Mouse (Mus musculus): Measurements from ENCODE around the gene Hspa1b. TPM values are rescaled to one million over a fixed set of nuclear protein-coding genes. Genes with fewer than 3 reads are reported as not detected.
A peak's percentile ranks its signal among the peaks of the same experiment; 100 is the strongest.
"Not testable (repeated sequence)": the region's sequence is repeated elsewhere in the genome, so short reads cannot be mapped to it uniquely, and the experiment has no call there.

Gene Hspa1b
- polyA plus RNA-seq, 1 experiment from 2014 or later = 0.94 TPM

DNA sequence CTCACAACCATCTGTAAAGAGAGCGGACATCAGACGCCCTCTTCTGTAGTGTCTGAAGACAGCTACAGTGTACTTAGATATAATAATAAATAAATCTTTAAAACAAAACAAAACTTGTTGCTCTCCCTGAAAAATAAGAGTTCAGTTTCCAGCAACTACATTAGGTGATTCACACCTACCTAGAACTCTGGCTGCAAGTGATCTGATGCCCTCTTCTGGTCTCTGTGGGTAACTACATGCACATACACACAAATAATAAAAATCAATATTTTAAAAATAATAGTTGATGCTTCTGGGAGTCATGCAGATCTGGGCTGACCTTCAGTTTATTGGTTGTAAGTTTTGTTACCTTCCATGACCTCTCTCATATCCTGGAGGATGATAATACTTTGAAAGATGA is 25.2 kb upstream of the Hspa1b start:
- Histone ChIP-seq H3K27me3 (ENCODE audit: control insufficient read depth, insufficient read depth, low read length) (no peaks in the 10 kb centered on the region), H3K9ac (ENCODE audit: low read length) (no peak overlapping the region), H3K4me2 (ENCODE audit: low read depth, low read length) (no peak overlapping the region), H3K36me3 (ENCODE audit: control insufficient read depth, insufficient read depth, low read length) (peaks cover 7% of the 10 kb centered on the region; the same call in 1 of the 2 replicates), H3K9me3 (replicated peaks; ENCODE audit: control insufficient read depth, low read length) (no peaks in the 10 kb centered on the region), H3K4me3 (replicated peaks; ENCODE audit: low read length) (no peak overlapping the region), H3K4me1 (ENCODE audit: control insufficient read depth, insufficient read depth, low read length) (peaks cover 9% of the 10 kb centered on the region), H3K27ac (ENCODE audit: low read length) (no peak overlapping the region)
- WGBS = 76% methylated on average over 2 of the region's 2 CpGs
- ATAC-seq (ENCODE audit: insufficient read depth, low FRiP score) = no peak

GRCm38 (mm10) chr17:34982328-34982727 is 23.3 kb upstream of the Hspa1b start:
- Histone ChIP-seq H3K4me3 (replicated peaks; ENCODE audit: low read length) (peak overlapping the region; percentile 79), H3K4me1 (ENCODE audit: control insufficient read depth, insufficient read depth, low read length) (peaks cover 9% of the 10 kb centered on the region), H3K9me3 (replicated peaks; ENCODE audit: control insufficient read depth, low read length) (no peaks in the 10 kb centered on the region), H3K4me2 (ENCODE audit: low read depth, low read length) (peak overlapping the region; percentile 93), H3K36me3 (ENCODE audit: control insufficient read depth, insufficient read depth, low read length) (peaks cover 7% of the 10 kb centered on the region; the same call in 1 of the 2 replicates), H3K27me3 (ENCODE audit: control insufficient read depth, insufficient read depth, low read length) (no peaks in the 10 kb centered on the region), H3K9ac (ENCODE audit: low read length) (peak overlapping the region; percentile 91), H3K27ac (ENCODE audit: low read length) (peak overlapping the region; percentile 98)
- 1% methylated on average over 15 of the region's 15 CpGs for WGBS
- ATAC-seq (ENCODE audit: insufficient read depth, low FRiP score) = no peak

DNA sequence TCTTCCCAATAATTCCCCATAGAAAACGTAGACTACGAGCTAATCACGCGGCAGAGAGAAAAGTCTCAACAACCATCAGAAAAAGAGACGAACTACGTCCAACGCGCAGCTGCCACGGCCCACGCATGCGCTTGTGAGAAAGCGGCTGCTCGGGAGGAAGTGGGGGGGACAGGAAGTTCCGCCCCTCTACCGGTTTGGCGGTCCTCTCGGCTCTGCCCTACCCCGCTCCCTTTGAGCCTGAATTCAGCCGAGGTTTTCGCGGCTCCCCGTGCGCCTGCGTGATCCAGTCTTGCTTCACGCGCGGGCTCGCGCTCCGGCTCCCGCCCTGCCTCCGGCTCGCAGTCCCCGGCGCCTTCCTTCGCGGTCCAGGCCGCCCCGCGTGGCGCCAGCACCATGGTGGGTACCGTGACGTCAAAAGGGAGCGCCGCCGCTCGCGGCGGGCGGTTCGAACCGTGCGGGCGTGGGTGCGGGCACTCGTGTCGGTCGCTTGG is 22.7 kb upstream of the Hspa1b start, which contains the start of gene Lsm2:
Lsm2 (plus strand) TSS at position 173 of the 491 bp plus-strand sequence.
- Histone ChIP-seq H3K27ac (ENCODE audit: low read length) (peak within 1 kb of the TSS; percentile 98), H3K4me2 (ENCODE audit: low read depth, low read length) (peak within 1 kb of the TSS; percentile 93), H3K36me3 (ENCODE audit: control insufficient read depth, insufficient read depth, low read length) (peaks cover 7% of the 10 kb centered on the region; the same call in 1 of the 2 replicates), H3K9me3 (replicated peaks; ENCODE audit: control insufficient read depth, low read length) (no peaks in the 10 kb centered on the region), H3K4me1 (ENCODE audit: control insufficient read depth, insufficient read depth, low read length) (peaks cover 9% of the 10 kb centered on the region), H3K27me3 (ENCODE audit: control insufficient read depth, insufficient read depth, low read length) (no peaks in the 10 kb centered on the region), H3K9ac (ENCODE audit: low read length) (peak within 1 kb of the TSS; percentile 91), H3K4me3 (replicated peaks; ENCODE audit: low read length) (peak within 1 kb of the TSS; percentile 79)
- under 1% methylated on average over 58 of the region's 58 CpGs for WGBS
- ATAC-seq (ENCODE audit: insufficient read depth, low FRiP score) = peak; percentile 94

DNA sequence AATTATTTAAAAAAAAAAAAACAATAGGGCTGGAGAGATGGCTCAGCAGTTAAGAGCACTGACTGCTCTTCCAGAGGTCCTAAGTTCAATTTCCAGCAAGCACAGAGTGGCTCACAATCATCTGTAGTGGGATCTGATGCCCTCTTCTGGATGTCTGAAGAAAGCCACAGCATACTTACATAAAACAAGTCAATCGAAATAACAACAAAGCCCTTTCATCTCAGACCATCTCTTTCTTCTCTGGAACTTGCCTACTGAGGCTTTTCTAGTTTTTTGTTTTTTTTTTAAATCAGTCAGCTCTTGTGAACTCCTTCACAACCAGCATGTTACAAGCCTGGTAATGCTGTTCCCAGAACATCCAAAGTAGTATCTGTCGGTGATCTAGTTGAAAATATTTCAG is 21.6 kb upstream of the Hspa1b start:
- Histone ChIP-seq H3K4me2 (ENCODE audit: low read depth, low read length) (peak overlapping the region; percentile 93), H3K27ac (ENCODE audit: low read length) (no peak overlapping the region), H3K9ac (ENCODE audit: low read length) (peak overlapping the region; percentile 91), H3K4me3 (replicated peaks; ENCODE audit: low read length) (peak overlapping the region; percentile 79), H3K27me3 (ENCODE audit: control insufficient read depth, insufficient read depth, low read length) (no peaks in the 10 kb centered on the region), H3K36me3 (ENCODE audit: control insufficient read depth, insufficient read depth, low read length) (peaks cover 4% of the 10 kb centered on the region; the same call in 1 of the 2 replicates), H3K4me1 (ENCODE audit: control insufficient read depth, insufficient read depth, low read length) (peaks cover 9% of the 10 kb centered on the region), H3K9me3 (replicated peaks; ENCODE audit: control insufficient read depth, low read length) (no peaks in the 10 kb centered on the region)
- WGBS = 3% methylated on average over 2 of the region's 2 CpGs
- no peak for ATAC-seq (ENCODE audit: insufficient read depth, low FRiP score)

DNA sequence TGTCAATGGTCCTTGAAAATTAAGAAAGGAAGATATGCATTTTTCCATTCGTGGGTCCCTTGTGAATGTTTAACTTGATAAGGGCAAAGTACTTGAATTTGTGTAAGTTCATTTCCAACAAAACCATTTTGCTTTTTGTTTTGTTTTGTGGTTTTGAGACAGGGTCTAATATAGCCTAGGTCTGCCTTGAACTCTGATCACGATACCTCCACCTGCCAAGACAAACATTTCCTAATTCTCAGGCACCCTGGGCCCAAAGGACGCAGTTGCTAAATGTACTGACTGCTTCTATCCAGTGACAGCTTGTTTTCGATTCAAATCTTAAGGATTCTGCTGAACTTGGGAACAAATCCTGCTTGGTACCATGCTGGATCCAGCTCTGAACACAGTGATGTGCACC is 20.6 kb upstream of the Hspa1b start:
- Histone ChIP-seq H3K9me3 (replicated peaks; ENCODE audit: control insufficient read depth, low read length) (no peaks in the 10 kb centered on the region), H3K9ac (ENCODE audit: low read length) (no peak overlapping the region), H3K36me3 (ENCODE audit: control insufficient read depth, insufficient read depth, low read length) (no peaks in the 10 kb centered on the region), H3K4me2 (ENCODE audit: low read depth, low read length) (no peak overlapping the region), H3K4me3 (replicated peaks; ENCODE audit: low read length) (no peak overlapping the region), H3K27me3 (ENCODE audit: control insufficient read depth, insufficient read depth, low read length) (no peaks in the 10 kb centered on the region), H3K27ac (ENCODE audit: low read length) (no peak overlapping the region), H3K4me1 (ENCODE audit: control insufficient read depth, insufficient read depth, low read length) (peaks cover 9% of the 10 kb centered on the region)
- WGBS = 89% methylated on average over 4 of the region's 4 CpGs
- no peak for ATAC-seq (ENCODE audit: insufficient read depth, low FRiP score)

DNA sequence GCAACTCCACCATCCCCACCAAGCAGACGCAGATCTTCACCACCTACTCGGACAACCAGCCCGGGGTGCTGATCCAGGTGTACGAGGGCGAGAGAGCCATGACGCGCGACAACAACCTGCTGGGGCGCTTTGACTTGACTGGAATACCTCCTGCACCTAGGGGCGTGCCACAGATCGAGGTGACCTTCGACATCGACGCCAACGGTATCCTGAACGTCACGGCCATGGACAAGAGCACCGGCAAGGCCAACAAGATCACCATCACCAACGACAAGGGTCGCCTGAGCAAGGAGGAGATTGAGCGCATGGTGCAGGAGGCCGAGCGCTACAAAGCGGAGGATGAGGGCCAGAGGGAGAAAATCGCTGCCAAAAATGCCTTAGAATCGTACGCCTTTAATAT is 19.2 kb upstream of the Hspa1b start:
- H3K4me2 ChIP-seq (ENCODE audit: low read depth, low read length) = no peak overlapping the region
- H3K36me3 ChIP-seq (ENCODE audit: control insufficient read depth, insufficient read depth, low read length) = no peaks in the 10 kb centered on the region
- no peak overlapping the region for H3K4me3 ChIP-seq (replicated peaks; ENCODE audit: low read length)
- WGBS = 87% methylated on average over 27 of the region's 27 CpGs
- ATAC-seq (ENCODE audit: insufficient read depth, low FRiP score) = no peak
- H3K27me3 ChIP-seq (ENCODE audit: control insufficient read depth, insufficient read depth, low read length) = no peaks in the 10 kb centered on the region
- peaks cover 9% of the 10 kb centered on the region for H3K4me1 ChIP-seq (ENCODE audit: control insufficient read depth, insufficient read depth, low read length)
- H3K9ac ChIP-seq (ENCODE audit: low read length) = no peak overlapping the region
- H3K27ac ChIP-seq (ENCODE audit: low read length) = no peak overlapping the region
- H3K9me3 ChIP-seq (replicated peaks; ENCODE audit: control insufficient read depth, low read length) = no peaks in the 10 kb centered on the region

- H3K36me3 ChIP-seq (ENCODE audit: control insufficient read depth, insufficient read depth, low read length) = no peaks in the 10 kb centered on the region
- peaks cover 8% of the 10 kb centered on the region; the same call in 1 of the 2 replicates for H3K4me1 ChIP-seq (ENCODE audit: control insufficient read depth, insufficient read depth, low read length)
- WGBS = 96% methylated on average over 20 of the region's 20 CpGs
- H3K9ac ChIP-seq (ENCODE audit: low read length) = no peak overlapping the region
- no peak overlapping the region for H3K4me3 ChIP-seq (replicated peaks; ENCODE audit: low read length)
- no peaks in the 10 kb centered on the region for H3K9me3 ChIP-seq (replicated peaks; ENCODE audit: control insufficient read depth, low read length)
- no peak overlapping the region for H3K4me2 ChIP-seq (ENCODE audit: low read depth, low read length)
- no peaks in the 10 kb centered on the region for H3K27me3 ChIP-seq (ENCODE audit: control insufficient read depth, insufficient read depth, low read length)
- no peak overlapping the region for H3K27ac ChIP-seq (ENCODE audit: low read length)
- no peak for ATAC-seq (ENCODE audit: insufficient read depth, low FRiP score)
Measured at GRCm38 (mm10) chr17:34977000-34977399, 18.0 kb upstream of the Hspa1b start.

DNA sequence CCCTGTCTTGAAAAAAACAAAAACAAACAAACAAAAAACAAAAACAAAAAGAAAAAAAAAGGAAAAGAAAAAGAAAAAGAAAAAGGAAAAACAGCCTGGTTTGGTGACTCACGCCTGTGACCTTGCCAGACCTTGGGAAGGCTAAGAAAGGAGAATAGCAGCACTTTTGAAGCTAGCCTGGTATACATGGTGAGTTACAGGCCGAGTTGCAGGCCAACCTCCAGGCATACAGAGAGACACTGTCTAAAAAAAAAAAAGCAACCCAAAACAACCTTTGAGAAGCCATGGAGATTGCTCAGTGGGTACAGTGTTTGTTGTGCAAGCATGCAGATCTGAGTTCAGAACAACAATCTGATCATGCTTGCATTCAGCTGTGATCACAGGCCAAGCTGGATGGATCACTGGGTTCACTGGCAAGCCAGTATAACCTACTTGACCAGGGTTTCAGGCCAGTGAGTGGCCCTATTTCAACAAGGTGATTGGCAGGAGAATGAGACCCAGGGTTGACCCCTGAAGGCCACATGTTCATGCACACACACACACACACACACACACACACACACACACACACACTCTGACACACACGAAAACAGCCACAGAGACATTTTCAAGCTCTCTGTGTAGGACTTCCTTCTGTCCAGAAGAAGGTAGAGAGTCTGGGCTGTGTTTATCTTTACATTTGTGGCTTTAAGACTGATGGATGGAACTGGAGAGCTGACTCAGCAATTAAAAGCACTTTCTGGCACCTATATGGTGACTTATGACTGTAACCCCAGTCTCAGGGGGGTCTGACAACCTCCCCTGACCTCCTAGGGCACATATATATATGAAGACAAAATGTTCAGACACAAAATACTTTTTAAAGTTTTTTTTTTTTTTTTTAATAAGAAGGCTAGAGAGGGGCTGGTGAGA is 16.8 kb upstream of the Hspa1b start:
- no peaks in the 10 kb centered on the region for H3K9me3 ChIP-seq (replicated peaks; ENCODE audit: control insufficient read depth, low read length)
- H3K27ac ChIP-seq (ENCODE audit: low read length) = no peak overlapping the region
- no peaks in the 10 kb centered on the region for H3K36me3 ChIP-seq (ENCODE audit: control insufficient read depth, insufficient read depth, low read length)
- no peak overlapping the region for H3K4me3 ChIP-seq (replicated peaks; ENCODE audit: low read length)
- no peaks in the 10 kb centered on the region for H3K27me3 ChIP-seq (ENCODE audit: control insufficient read depth, insufficient read depth, low read length)
- 64% methylated on average over 3 of the region's 3 CpGs for WGBS
- H3K4me2 ChIP-seq (ENCODE audit: low read depth, low read length) = no peak overlapping the region
- no peak overlapping the region for H3K9ac ChIP-seq (ENCODE audit: low read length)
- peaks cover 7% of the 10 kb centered on the region; the same call in 1 of the 2 replicates for H3K4me1 ChIP-seq (ENCODE audit: control insufficient read depth, insufficient read depth, low read length)
- no peak for ATAC-seq (ENCODE audit: insufficient read depth, low FRiP score)

DNA sequence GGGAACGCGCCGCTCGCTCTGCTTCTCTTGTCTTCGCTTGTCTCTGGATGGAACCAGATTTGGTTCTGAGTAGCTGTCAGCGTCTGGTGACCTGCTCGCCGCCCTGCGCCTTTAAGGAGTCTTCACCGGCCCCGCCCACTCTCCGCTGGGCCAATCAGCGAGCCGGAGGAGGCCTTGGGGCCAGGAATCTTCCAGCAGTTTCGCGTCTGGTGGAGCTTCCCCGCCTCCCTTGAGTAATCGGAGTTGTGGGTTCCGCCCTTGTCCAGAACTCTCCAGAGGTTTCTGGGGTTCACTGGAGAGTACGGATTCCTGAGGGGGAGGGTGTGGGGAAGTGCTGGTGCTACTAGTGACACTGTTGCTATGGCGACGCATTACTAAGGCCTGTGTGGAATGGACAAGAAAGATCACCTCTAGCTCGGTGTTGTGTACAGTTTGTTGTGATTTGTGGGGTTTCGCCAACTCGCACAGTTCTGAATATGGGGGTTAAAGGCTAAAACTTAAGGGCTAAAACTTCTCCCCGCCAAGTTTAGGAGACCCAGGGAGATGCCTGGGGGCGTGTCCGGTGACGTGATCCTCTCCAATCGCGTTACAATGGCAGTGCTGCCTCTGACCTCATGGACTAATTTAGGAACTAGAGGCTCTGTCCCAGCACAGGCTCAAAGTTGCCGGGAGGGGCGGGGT is 13.2 kb upstream of the Hspa1b start, which contains the start of the genes Hspa1a and Hspa1l:
Hspa1a (minus strand) TSS at position 88 of the 681 bp plus-strand sequence.
Hspa1l (plus strand) TSS at position 635 of the 681 bp plus-strand sequence.
- under 1% methylated on average over 29 of the region's 33 CpGs for WGBS
- ATAC-seq (ENCODE audit: insufficient read depth, low FRiP score) = peak; percentile 96
- Histone ChIP-seq H3K4me2 (ENCODE audit: low read depth, low read length) (peak within 1 kb of the TSS; percentile 69), H3K27me3 (ENCODE audit: control insufficient read depth, insufficient read depth, low read length) (peaks cover 19% of the 10 kb centered on the region), H3K9ac (ENCODE audit: low read length) (peak within 1 kb of the TSS; percentile 38), H3K4me3 (replicated peaks; ENCODE audit: low read length) (peak within 1 kb of the TSS; percentile 42), H3K27ac (ENCODE audit: low read length) (peak within 1 kb of the TSS; percentile 25)
- H3K4me1 ChIP-seq (ENCODE audit: control insufficient read depth, insufficient read depth, low read length); H3K9me3 ChIP-seq (replicated peaks; ENCODE audit: control insufficient read depth, low read length); H3K36me3 ChIP-seq (ENCODE audit: control insufficient read depth, insufficient read depth, low read length): not testable (repeated sequence)
